Mouse (Mus musculus) neural tube, embryonic 12.5 days (tissue): ENCODE measurements around the gene Ccm2. TPM values are rescaled to one million over a fixed set of nuclear protein-coding genes. Genes with fewer than 3 reads are reported as not detected.

Source experiments
- ATAC-seq: fragments of 200-750 bp; cut with Nextera tagmentation; 2 replicates; pipeline ENCODE4 v1.8.0; 2017; ENCODE audit warnings: low read depth, mild to moderate bottlenecking, moderate TSS enrichment, moderate library complexity; ENCODE audit not compliant: low FRiP score
- H3K27ac ChIP-seq: fragments of 300-500 bp; sonication (generic); 2 replicates; pipeline ENCODE4 v1.5.1; 2016
- H3K27me3 ChIP-seq: fragments of 300-500 bp; sonication (generic); replicated peaks from 2 replicates; pipeline ENCODE4 v1.6.1; 2016; ENCODE audit warnings: mild to moderate bottlenecking
- H3K36me3 ChIP-seq: fragments of 300-500 bp; sonication (generic); 2 replicates; pipeline ENCODE4 v1.6.1; 2016; ENCODE audit warnings: mild to moderate bottlenecking
- H3K4me1 ChIP-seq: fragments of 300-500 bp; sonication (generic); 2 replicates; pipeline ENCODE4 v1.6.1; 2016
- H3K4me2 ChIP-seq: fragments of 300-500 bp; sonication (generic); replicated peaks from 2 replicates; pipeline ENCODE4 v1.6.1; 2016; ENCODE audit warnings: mild to moderate bottlenecking
- H3K4me3 ChIP-seq: fragments of 300-500 bp; sonication (generic); 2 replicates; pipeline ENCODE4 v1.5.1; 2016
- H3K9ac ChIP-seq: fragments of 300-500 bp; sonication (generic); 2 replicates; pipeline ENCODE4 v1.6.1; 2016; ENCODE audit warnings: mild to moderate bottlenecking
- H3K9me3 ChIP-seq: fragments of 300-500 bp; sonication (generic); 2 replicates; pipeline ENCODE4 v1.6.1; 2016; ENCODE audit warnings: mild to moderate bottlenecking
- WGBS: fragments of 180-500 bp; shearing (Covaris S2); methylation state at CpG from one replicate; pipeline ENCODE4 v1.1.7; 2016; 5-methylcytosine and 5-hydroxymethylcytosine counted together
- polyA plus RNA-seq: library from polyadenylated mRNA; unstranded; fragments of >200 nt; fragmentation: Nextera tagmentation; extraction: Ambion mirVana; gene quantifications from 2 replicates; pipeline ENCODE4 v1.2.1, GENCODE M21; 2016

Gene Ccm2
- polyA plus RNA-seq, 1 experiment from 2014 or later = 100 TPM

DNA sequence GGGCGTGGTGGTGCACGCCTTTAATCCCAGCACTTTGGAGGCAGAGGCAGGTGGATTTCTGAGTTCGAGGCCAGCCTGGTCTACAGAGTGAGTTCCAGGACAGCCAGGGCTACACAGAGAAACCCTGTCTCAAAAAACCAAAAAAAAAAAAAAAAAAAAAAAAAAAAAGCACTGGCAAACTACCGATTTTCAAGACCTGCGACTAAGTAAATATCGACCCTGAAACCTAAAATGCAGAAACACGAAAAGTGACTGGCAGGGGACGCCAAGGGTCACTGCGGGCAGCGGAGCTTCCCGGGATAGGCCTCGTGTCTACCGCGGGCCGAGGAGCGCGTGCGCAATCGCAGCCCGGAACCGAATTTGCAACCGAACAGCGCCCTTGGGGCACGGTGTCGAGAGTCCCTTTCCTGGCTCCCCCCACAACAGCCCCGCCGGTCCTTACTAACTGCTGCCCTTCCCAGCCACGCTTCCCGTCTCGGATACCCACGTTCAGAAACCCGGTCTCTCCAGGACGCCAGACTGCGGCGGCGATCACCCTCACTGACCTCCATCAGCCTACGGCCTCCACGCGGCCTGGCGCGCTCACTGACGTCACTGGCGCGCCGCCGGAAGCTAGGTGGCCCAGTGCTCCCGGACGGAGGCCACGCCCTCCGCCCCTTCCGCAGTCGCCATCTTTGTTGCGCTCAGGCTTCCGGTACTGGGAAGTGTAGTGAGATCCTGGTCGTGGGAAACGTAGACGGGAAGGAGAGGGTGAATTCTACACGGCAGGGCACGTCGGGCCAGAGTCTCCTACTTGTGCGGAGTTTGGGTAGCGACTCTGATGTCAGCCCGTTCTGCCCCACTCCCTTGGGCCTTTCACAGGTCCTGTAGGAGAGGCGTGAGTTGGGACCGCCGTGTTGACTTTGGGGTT lies 79.0 kb downstream of the Ccm2 start, which contains the start of gene Tbrg4:
TSS of gene Tbrg4 (minus strand) at position 590 of the 910 bp plus-strand sequence.
- under 1% methylated on average over 66 of the region's 66 CpGs for WGBS
- no peaks in the 10 kb centered on the region for H3K9me3 ChIP-seq
- peak within 1 kb of the TSS; percentile 17; the same call in 1 of the 2 replicates for H3K27ac ChIP-seq
- ATAC-seq = peak; percentile 93
- peaks cover 31% of the 10 kb centered on the region for H3K36me3 ChIP-seq
- H3K9ac ChIP-seq = peak within 1 kb of the TSS; percentile 65
- peak within 1 kb of the TSS; percentile 82 for H3K4me2 ChIP-seq
- no peaks in the 10 kb centered on the region for H3K27me3 ChIP-seq
- H3K4me3 ChIP-seq = peak within 1 kb of the TSS; percentile 71
- peaks cover 27% of the 10 kb centered on the region for H3K4me1 ChIP-seq

DNA sequence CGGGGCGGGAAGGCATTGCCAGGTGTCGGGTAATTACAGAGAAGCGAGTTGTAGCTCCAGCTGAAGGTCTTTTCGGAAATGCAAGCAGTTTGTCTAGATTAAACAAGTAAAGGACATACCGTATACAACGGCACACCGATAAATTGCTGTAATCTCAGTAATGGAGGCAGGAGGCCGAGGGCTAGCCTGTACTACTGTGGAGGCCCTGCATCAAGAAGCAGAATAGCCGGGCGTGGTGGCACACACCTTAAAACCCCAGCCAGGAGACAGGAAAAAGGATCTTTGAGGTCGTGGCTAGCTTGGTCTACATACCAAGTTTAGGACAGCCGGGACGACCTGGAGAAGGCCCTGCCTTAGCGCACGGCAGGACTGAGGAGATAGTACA lies 79.7 kb downstream of the Ccm2 start:
- WGBS = 17% methylated on average over 16 of the region's 16 CpGs
- peaks cover 27% of the 10 kb centered on the region for H3K4me1 ChIP-seq
- H3K27ac ChIP-seq = peak overlapping the region; percentile 17; the same call in 1 of the 2 replicates
- no peaks in the 10 kb centered on the region for H3K9me3 ChIP-seq
- no peaks in the 10 kb centered on the region for H3K27me3 ChIP-seq
- peak overlapping the region; percentile 65 for H3K9ac ChIP-seq
- peak overlapping the region; percentile 71 for H3K4me3 ChIP-seq
- ATAC-seq = peak; percentile 46
- peak overlapping the region; percentile 82 for H3K4me2 ChIP-seq
- peaks cover 24% of the 10 kb centered on the region for H3K36me3 ChIP-seq

DNA sequence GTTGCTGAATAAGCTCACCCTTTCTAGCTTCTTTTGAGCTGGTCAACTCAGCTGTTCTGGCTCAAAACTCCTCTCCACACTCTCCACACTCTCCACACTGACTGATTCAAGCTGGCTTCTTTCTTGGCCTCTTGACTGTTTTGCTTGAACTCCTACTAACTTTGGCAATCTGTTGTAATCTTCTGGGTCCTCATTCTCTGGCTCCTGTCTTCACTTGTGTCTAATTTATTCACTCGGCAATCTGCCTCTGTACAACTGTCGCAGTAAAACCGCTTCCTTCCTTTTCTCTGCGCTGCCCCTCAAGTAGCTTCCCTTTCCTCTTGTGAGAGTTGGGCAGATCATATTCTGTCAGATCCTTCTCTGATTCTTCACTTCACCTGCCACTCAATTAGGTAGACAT lies 81.0 kb downstream of the Ccm2 start:
- Histone ChIP-seq H3K27ac (no peak overlapping the region), H3K36me3 (peaks cover 13% of the 10 kb centered on the region), H3K9ac (no peak overlapping the region), H3K4me2 (no peak overlapping the region), H3K9me3 (no peaks in the 10 kb centered on the region), H3K4me3 (no peak overlapping the region), H3K27me3 (no peaks in the 10 kb centered on the region), H3K4me1 (peaks cover 27% of the 10 kb centered on the region)
- no peak for ATAC-seq
- WGBS = 89% methylated on average over 4 of the region's 4 CpGs

DNA sequence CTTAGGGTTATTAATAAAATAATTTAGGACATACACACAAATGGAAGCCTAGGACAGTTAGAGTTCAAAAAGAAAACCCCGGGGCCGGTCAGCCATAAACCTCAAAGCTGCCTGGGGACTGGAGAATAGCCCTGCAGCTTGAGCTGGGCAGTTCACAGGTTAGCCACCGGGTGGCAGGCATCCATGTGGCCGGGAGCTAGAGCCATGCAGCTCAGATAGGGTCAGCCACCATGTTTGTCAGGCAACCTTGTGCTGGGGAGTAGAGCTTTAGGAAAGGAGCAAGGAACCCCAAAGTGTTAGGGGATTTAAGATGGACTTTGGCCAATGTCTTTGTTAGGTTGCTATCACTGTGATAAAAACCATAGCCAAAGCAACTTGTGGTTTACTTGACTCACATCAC lies 81.9 kb downstream of the Ccm2 start:
- ATAC-seq = no peak

DNA sequence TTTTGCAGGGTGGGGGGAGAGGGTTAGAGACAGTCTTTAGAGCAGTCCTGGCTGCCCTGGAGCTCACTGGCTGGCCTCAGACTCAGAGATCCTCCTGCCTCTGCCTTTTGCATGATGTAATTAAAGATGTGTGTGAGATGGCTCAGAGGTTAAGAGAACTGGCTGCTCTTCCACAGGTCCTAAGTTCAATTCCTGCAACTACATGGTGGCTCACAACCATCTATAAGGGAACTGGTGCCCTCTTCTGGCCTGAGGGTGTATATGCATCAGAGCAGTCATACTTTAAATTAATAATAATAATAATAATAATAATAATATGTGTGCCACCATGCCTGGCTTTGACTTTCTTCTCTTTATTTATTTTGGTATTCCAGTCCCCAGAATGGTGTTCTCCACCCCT lies 83.0 kb downstream of the Ccm2 start:
- no peak for ATAC-seq
- Histone ChIP-seq H3K27ac (no peak overlapping the region), H3K4me2 (no peak overlapping the region), H3K9me3 (no peaks in the 10 kb centered on the region), H3K36me3 (no peaks in the 10 kb centered on the region), H3K4me1 (peaks cover 11% of the 10 kb centered on the region), H3K9ac (no peak overlapping the region), H3K4me3 (no peak overlapping the region), H3K27me3 (no peaks in the 10 kb centered on the region)

More for the DNA sequence above, 81.9 kb downstream of the Ccm2 start:
- Histone ChIP-seq H3K9me3 (no peaks in the 10 kb centered on the region), H3K4me1 (peaks cover 21% of the 10 kb centered on the region), H3K27me3 (no peaks in the 10 kb centered on the region), H3K4me2 (no peak overlapping the region), H3K9ac (no peak overlapping the region), H3K4me3 (no peak overlapping the region), H3K27ac (no peak overlapping the region), H3K36me3 (peaks cover 5% of the 10 kb centered on the region)
- 15% methylated on average over 4 of the region's 4 CpGs for WGBS

DNA sequence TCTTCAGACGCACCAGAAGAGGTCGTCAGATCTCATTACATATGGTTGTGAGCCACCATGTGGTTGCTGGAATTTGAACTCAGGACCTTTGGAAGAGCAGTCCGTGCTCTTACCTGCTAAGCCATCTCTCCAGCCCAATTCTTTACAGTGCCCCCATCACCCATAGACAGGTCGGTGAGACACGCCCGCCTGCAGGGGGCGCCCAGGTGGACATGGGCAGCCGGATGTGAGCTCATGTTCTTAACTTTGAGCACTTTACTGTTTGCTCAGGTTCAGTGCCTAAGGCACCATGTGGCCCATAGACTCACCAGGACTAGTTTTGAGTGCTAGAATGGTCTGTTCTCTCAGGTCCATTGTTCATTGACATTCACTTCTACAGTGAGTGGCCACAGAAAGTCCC lies 89.5 kb downstream of the Ccm2 start:
- H3K4me1 ChIP-seq = no peaks in the 10 kb centered on the region
- no peaks in the 10 kb centered on the region for H3K36me3 ChIP-seq
- no peaks in the 10 kb centered on the region for H3K27me3 ChIP-seq
- 74% methylated on average over 8 of the region's 8 CpGs for WGBS
- no peak overlapping the region for H3K4me2 ChIP-seq
- no peaks in the 10 kb centered on the region for H3K9me3 ChIP-seq
- H3K27ac ChIP-seq = no peak overlapping the region
- no peak for ATAC-seq
- H3K9ac ChIP-seq = no peak overlapping the region
- no peak overlapping the region for H3K4me3 ChIP-seq

DNA sequence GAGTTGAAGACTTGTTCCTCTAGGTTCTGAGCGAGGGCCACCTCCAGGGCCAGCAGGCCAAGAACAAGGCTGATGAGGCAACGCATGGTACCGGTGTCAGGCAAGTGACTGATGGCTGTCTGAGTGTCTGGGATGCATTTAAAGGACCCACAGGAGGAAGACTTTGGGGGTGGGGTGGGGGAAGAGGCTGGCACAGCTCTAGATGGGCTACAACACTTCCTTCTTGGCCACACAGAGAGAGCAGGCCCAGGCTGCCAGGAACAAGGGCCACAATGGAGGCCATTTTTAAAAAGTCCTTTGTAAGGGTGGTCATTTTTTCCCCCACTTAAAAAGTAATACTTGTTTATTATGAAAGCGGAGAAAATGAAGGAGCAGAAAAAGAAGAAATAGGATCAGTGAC lies 91.8 kb downstream of the Ccm2 start, which contains the start of gene Wap:
TSS of gene Wap (minus strand) at position 101 of the 400 bp plus-strand sequence.
- no peak within 1 kb of the TSS for H3K27ac ChIP-seq
- H3K36me3 ChIP-seq = no peaks in the 10 kb centered on the region
- H3K9me3 ChIP-seq = no peaks in the 10 kb centered on the region
- no peak within 1 kb of the TSS for H3K9ac ChIP-seq
- no peaks in the 10 kb centered on the region for H3K4me1 ChIP-seq
- no peak within 1 kb of the TSS for H3K4me2 ChIP-seq
- H3K4me3 ChIP-seq = no peak within 1 kb of the TSS
- no peaks in the 10 kb centered on the region for H3K27me3 ChIP-seq
- 92% methylated on average over 4 of the region's 4 CpGs for WGBS
- no peak for ATAC-seq

DNA sequence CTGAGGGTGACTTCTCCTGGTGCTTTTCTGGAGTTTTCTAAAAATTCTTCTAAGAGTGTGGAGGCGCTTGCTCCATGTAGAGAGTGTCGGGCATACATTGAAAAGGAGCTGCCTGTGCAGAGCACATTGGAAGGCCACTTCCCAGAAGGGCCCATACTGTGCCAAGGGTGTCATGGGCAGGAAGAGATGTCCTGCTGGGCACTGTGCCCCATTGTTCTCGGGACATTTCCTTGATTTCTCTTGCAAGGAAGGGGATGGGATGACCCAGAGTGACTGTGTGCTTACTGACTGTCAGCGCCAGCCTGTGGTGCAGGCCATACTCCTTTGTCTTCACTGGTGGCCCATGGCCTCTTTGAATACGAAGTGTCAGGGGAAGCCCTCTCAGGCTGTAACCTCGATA lies 92.4 kb downstream of the Ccm2 start:
- H3K9ac ChIP-seq = no peak overlapping the region
- H3K27ac ChIP-seq = no peak overlapping the region
- no peaks in the 10 kb centered on the region for H3K4me1 ChIP-seq
- ATAC-seq = no peak
- H3K4me2 ChIP-seq = no peak overlapping the region
- no peaks in the 10 kb centered on the region for H3K36me3 ChIP-seq
- H3K4me3 ChIP-seq = no peak overlapping the region
- no peaks in the 10 kb centered on the region for H3K9me3 ChIP-seq
- 76% methylated on average over 6 of the region's 6 CpGs for WGBS
- H3K27me3 ChIP-seq = no peaks in the 10 kb centered on the region

DNA sequence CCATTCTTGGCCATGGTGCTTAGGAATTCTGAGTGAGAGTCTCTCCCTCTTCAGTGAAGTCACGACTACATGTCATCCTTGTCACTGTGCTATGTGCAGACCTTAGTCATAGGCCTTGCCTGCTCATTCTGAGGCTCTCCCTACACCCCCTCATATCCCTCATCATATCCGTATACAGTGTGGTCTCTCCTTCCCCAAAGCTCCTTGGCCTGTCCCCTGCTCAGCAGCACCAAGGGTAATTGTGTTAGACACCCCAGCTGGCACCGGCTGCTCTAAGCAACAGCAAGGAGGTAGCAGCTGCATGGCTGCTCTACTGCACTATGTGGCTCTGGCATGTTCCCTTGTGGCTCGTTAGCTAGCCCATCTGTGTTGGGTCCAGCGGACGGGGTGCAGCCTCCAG lies 97.9 kb downstream of the Ccm2 start:
- Histone ChIP-seq H3K4me1 (no peaks in the 10 kb centered on the region), H3K9ac (no peak overlapping the region), H3K36me3 (no peaks in the 10 kb centered on the region), H3K27me3 (no peaks in the 10 kb centered on the region), H3K9me3 (no peaks in the 10 kb centered on the region), H3K27ac (no peak overlapping the region), H3K4me2 (no peak overlapping the region), H3K4me3 (no peak overlapping the region)
- ATAC-seq = 0 out of 2 replicates have a peak, but pooled peaks have one; percentile 37
- 76% methylated on average over 6 of the region's 6 CpGs for WGBS

Other genes with a start within 250 kb of the Ccm2 start
- gene Zmiz2, start 157.8 kb upstream of the Ccm2 start, polyA plus RNA-seq = 23.9 and 24.1 TPM in 2 replicates
- gene Ppia, start 131.4 kb upstream of the Ccm2 start, polyA plus RNA-seq = 4,309 and 4,532 TPM in 2 replicates
- 580 and 625 TPM in 2 replicates for gene H2afv, start 102.4 kb upstream of the Ccm2 start, polyA plus RNA-seq
- gene Purb, start 71.0 kb upstream of the Ccm2 start, polyA plus RNA-seq = 13.8 and 14.2 TPM in 2 replicates
- 0.97 and 1.0 TPM in 2 replicates for gene Myo1g, start 25.9 kb upstream of the Ccm2 start, polyA plus RNA-seq
- gene Nacad, start 59.2 kb downstream of the Ccm2 start, polyA plus RNA-seq = 102 and 111 TPM in 2 replicates
- 42.3 and 46.3 TPM in 2 replicates for gene Tbrg4, start 79.2 kb downstream of the Ccm2 start, polyA plus RNA-seq
- not detected in 2 replicates for gene Wap, start 91.8 kb downstream of the Ccm2 start, polyA plus RNA-seq
- 13.3 and 15.2 TPM in 2 replicates for gene Ramp3, start 111.6 kb downstream of the Ccm2 start, polyA plus RNA-seq